Mouse (Mus musculus) heart, embryonic 15.5 days (tissue): ENCODE results near the gene Sept4. TPM values are rescaled to one million over a fixed set of nuclear protein-coding genes. Genes with fewer than 3 reads are reported as not detected.

ENCODE experiments used
- polyA plus RNA-seq: library from polyadenylated mRNA; unstranded; fragments of >200 nt; fragmentation: Nextera tagmentation; extraction: Ambion mirVana; gene quantifications from 2 replicates; pipeline ENCODE4 v1.2.1, GENCODE M21; 2015

Sept4 gene
- polyA plus RNA-seq, 1 experiment from 2014 or later, result 23.8 TPM

Other genes with a start within 250 kb of the Sept4 start
- gene Ppm1e, start 209.9 kb upstream of the Sept4 start, polyA plus RNA-seq, result 5.3 and 6.2 TPM in 2 replicates
- 8.5 and 9.5 TPM in 2 replicates for gene Rad51c, start 163.9 kb upstream of the Sept4 start, polyA plus RNA-seq
- gene Tex14, start 163.8 kb upstream of the Sept4 start, polyA plus RNA-seq, result 0.24 and 0.27 TPM in 2 replicates
- gene Gm11492, start 2.2 kb upstream of the Sept4 start, polyA plus RNA-seq, result not detected in 2 replicates
- gene Mtmr4, start 23.3 kb downstream of the Sept4 start, polyA plus RNA-seq, result 13.1 and 18.4 TPM in 2 replicates
- 0.08 and 0.09 TPM in 2 replicates for gene Hsf5, start 48.3 kb downstream of the Sept4 start, polyA plus RNA-seq
- gene Rnf43, start 93.8 kb downstream of the Sept4 start, polyA plus RNA-seq, result 1.3 and 3.3 TPM in 2 replicates
- gene Supt4a, start 168.6 kb downstream of the Sept4 start, polyA plus RNA-seq, result 101 and 103 TPM in 2 replicates
- gene Tspoap1, start 191.6 kb downstream of the Sept4 start, polyA plus RNA-seq, result 0.24 and 1.9 TPM in 2 replicates
- gene Mpo, start 224.7 kb downstream of the Sept4 start, polyA plus RNA-seq, result 0.69 and 3.8 TPM in 2 replicates